Mouse (Mus musculus): ENCODE results near the gene Ap1m1.

DNA sequence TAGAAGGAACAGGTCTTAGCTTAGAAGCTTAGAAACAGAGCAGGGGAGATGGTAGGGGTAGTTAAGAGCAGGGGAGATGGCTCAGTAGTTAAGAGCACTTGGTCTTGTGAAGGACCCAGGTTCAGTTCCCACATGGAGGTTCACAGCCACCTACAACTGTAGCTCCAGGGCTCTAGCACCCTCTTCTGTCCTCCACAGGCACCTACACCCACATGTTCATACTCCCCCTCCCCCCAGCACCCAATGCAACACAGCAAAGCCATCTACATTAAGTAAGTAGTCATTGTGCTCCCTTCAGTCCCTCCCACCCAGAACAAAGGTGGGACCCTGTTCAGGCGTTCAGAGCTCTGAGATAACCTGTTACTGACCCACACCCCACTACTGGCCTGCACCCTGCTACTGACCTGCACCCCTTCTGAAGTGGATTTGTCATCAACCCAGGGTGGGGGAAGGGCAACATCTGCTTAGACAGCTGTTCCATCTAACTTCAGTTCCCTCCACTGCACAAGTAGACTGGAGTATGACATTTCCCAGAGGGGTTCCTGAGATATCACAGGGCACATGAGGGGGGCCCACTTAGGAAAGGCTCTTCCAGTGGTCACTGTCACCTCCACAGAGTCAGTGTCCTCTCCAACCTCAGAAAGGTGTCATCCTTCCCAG lies 33.4 kb downstream of the Ap1m1 start:
- no peak for TF ChIP-seq CTCF (IDR thresholded peaks at IDR 0.05; ENCODE audit: insufficient read depth, low read length)
- no peak for TF ChIP-seq POLR2A (IDR thresholded peaks at IDR 0.05; ENCODE audit: borderline replicate concordance, extremely low read depth, low read depth, low read length)
